Mouse (Mus musculus) G1E (cell line): ENCODE measurements at regions not wholly inside any gene's neighbourhood (a gene's known extent, or its start where the extent isn't known, plus 50 kb on each side); places are given as distances from the start of the nearest gene placed in this dataset.

Source experiments
- CTCF ChIP-seq: IDR thresholded peaks from 2 replicates; pipeline ENCODE4 v1.5.1; 2012; ENCODE audit warnings: low read depth, low read length, inconsistent platforms, mixed read lengths
- GATA1 ChIP-seq: IDR thresholded peaks from 2 replicates; pipeline ENCODE4 v1.6.1; 2012; ENCODE audit warnings: borderline replicate concordance, low read length, inconsistent platforms, mixed read lengths
- GATA2 ChIP-seq: IDR thresholded peaks from 2 replicates; pipeline ENCODE4 v1.6.1; 2012; ENCODE audit warnings: low read depth, low read length, inconsistent platforms, borderline replicate concordance
- POLR2AphosphoS5 ChIP-seq: IDR thresholded peaks from 2 replicates; pipeline ENCODE4 v1.6.1; 2012; ENCODE audit warnings: low read depth, low read length, inconsistent platforms; ENCODE audit not compliant: insufficient replicate concordance
- TAL1 ChIP-seq: conservative IDR thresholded peaks from 2 replicates; pipeline ENCODE4 v1.6.1; 2012; ENCODE audit warnings: low read depth, low read length, inconsistent platforms, mixed read lengths

- TF ChIP-seq CTCF (no peak), GATA2 (no peak), GATA1 (no peak), POLR2AphosphoS5 (no peak), TAL1 (no peak)
Measured at GRCm38 (mm10) chr5:111931733-111932132, 198.0 kb downstream of the Gm26897 start.
